Mouse (Mus musculus) lung, postnatal 0 days (tissue): ENCODE results near the gene 9530053A07Rik.
A peak's percentile ranks its signal among the peaks of the same experiment; 100 is the strongest.

Experiments used
- CTCF ChIP-seq: IDR thresholded peaks from 2 replicates; pipeline ENCODE4 v1.5.1; 2016; ENCODE audit warnings: antibody characterized with exemption, mild to moderate bottlenecking
- EP300 ChIP-seq: IDR thresholded peaks from 2 replicates; pipeline ENCODE4 v1.6.1; 2016; ENCODE audit warnings: antibody characterized with exemption, mild to moderate bottlenecking, control low read depth

- peak; percentile 76 for TF ChIP-seq CTCF
- no peak for TF ChIP-seq EP300
These were observed 22.4 kb downstream of the 9530053A07Rik start for GRCm38 (mm10) chr7:28151584-28152221.
